Mouse (Mus musculus): ENCODE measurements around the gene Atxn2.

DNA sequence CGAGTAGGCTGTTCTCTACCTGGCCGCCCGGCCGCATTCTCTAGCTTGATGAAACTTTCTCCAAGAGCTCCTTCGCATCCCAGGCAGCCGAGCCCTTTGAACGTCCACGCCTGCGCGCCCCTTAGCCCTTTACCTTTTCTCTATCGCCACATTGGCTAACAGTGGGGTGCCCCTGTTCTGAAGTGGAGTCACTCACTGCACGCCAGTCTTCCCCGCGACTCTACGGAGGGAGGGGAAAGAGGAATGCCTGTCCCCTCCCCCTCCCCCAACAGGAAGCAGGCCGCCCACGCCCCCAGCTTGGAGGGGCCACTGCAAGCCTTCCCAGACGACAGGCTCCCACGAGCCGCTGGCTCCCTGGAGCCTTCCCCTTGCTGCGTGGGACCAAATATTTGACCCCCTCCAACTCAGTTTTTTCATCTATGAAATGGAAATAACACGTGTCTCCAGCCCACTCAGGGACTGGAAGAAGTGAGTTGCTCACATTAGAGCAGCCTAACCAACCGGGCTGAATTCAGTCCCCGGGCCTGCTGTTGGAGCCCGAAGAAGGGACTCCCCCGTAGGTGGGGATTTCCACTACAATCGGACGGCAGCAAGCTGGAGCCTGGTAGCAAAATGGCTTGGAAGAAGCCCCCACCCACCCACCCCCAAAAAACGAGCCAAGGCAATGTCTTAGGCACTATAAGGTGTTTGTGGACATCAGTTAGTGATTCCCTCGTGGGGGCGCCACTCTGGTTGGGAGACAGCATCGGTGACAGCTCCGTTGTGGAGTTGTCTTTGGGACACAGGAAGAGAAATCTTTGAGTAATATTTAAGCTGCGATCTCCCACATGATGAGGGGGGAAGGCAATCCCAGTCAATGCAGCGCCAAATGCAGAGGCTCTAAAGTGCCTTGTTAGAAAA, 126.6 kb downstream of the Atxn2 start, which contains the start of gene Sh2b3:
- no peak for TF ChIP-seq POLR2A (IDR thresholded peaks at IDR 0.05; ENCODE audit: borderline replicate concordance, low read depth, low read length)
- TF ChIP-seq CTCF (IDR thresholded peaks at IDR 0.05; ENCODE audit: low read depth, low read length): no peak
